Mouse (Mus musculus): ENCODE measurements around the gene a. TPM values are rescaled to one million over a fixed set of nuclear protein-coding genes. Genes with fewer than 3 reads are reported as not detected.
"Not testable (repeated sequence)": the region's sequence is repeated elsewhere in the genome, so short reads cannot be mapped to it uniquely, and the experiment has no call there.

The a gene
- polyA plus RNA-seq, 1 experiment from 2014 or later: 0.36 TPM

GRCm38 (mm10) chr2:155051622-155052351 is 260.6 kb downstream of the a start:
- Histone ChIP-seq H3K27me3 (replicated peaks) (no peaks in the 10 kb centered on the region), H3K36me3 (no peaks in the 10 kb centered on the region), H3K9me3 (replicated peaks) (no peaks in the 10 kb centered on the region), H3K27ac (peak overlapping the region; percentile 66), H3K9ac (peak overlapping the region; percentile 78), H3K4me1 (peaks cover 27% of the 10 kb centered on the region), H3K4me2 (peak overlapping the region; percentile 90), H3K4me3 (peak overlapping the region; percentile 63)
- WGBS (ENCODE audit: insufficient replicate concordance): 28% methylated on average over 9 of the region's 9 CpGs
- no peak for ATAC-seq

DNA sequence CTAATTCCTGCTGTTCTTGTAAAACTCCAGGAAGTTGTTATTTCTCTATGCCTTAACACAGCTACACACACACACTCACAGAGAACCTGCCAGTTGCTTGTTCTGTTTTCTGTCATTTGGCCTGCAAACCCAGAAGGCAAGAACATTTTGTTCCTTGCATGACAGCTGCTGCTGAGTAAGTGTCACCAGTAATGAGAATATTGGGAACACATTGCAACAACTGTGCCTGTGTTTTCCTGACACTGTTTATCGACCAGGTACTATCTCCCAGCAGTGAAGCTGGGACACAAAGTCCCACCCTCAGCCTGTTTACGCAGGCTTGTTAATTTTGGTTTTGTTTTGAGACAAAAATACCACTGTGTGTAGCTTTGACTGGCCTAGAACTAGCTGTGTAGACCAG is 261.5 kb downstream of the a start:
- H3K4me2 ChIP-seq: no peak overlapping the region
- H3K4me1 ChIP-seq: peaks cover 27% of the 10 kb centered on the region
- H3K27me3 ChIP-seq (replicated peaks): no peaks in the 10 kb centered on the region
- no peaks in the 10 kb centered on the region for H3K36me3 ChIP-seq
- no peak overlapping the region for H3K4me3 ChIP-seq
- H3K9me3 ChIP-seq (replicated peaks): no peaks in the 10 kb centered on the region
- H3K9ac ChIP-seq: no peak overlapping the region
- 72% methylated on average over 2 of the region's 2 CpGs for WGBS (ENCODE audit: insufficient replicate concordance)
- no peak for ATAC-seq
- 0 out of 2 replicates have a peak overlapping the region, but pooled peaks have one; percentile 43 for H3K27ac ChIP-seq

- peaks cover 27% of the 10 kb centered on the region for H3K4me1 ChIP-seq
- not testable (repeated sequence) for ATAC-seq; H3K27ac ChIP-seq; H3K9me3 ChIP-seq (replicated peaks); H3K4me3 ChIP-seq; H3K4me2 ChIP-seq; H3K36me3 ChIP-seq; H3K9ac ChIP-seq; H3K27me3 ChIP-seq (replicated peaks)
- WGBS (ENCODE audit: insufficient replicate concordance): 78% methylated on average over 8 of the region's 8 CpGs
Measured at GRCm38 (mm10) chr2:155053512-155053911, 262.3 kb downstream of the a start.

DNA sequence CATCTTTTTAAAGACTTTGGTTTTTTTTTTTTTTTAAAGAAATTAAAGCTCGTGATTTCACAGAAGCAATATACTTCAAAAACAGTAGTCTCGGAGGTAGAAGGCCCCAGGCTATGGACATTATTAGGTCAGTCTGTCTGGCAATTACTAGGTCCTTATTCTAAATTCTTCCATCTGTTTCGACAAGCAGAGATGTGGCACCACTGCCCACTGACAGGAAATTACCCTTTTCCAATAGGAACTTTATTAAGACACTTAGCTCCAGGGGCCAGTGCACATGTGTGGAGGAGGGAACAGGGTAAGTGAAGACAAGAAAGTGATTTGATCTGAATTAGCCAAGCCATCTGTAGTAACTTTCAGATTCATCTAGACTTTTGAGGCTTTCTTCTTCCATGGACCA is 263.5 kb downstream of the a start:
- Histone ChIP-seq H3K27me3 (replicated peaks) (no peaks in the 10 kb centered on the region), H3K4me3 (no peak overlapping the region), H3K4me1 (peaks cover 27% of the 10 kb centered on the region), H3K9ac (no peak overlapping the region), H3K36me3 (peaks cover 9% of the 10 kb centered on the region), H3K27ac (no peak overlapping the region), H3K9me3 (replicated peaks) (no peaks in the 10 kb centered on the region), H3K4me2 (no peak overlapping the region)
- no peak for ATAC-seq
- WGBS (ENCODE audit: insufficient replicate concordance): 77% methylated on average over 3 of the region's 3 CpGs

GRCm38 (mm10) chr2:155056076-155056578 is 264.9 kb downstream of the a start:
- Histone ChIP-seq H3K27me3 (replicated peaks) (no peaks in the 10 kb centered on the region), H3K4me3 (no peak overlapping the region), H3K9me3 (replicated peaks) (no peaks in the 10 kb centered on the region), H3K36me3 (peaks cover 18% of the 10 kb centered on the region), H3K4me2 (no peak overlapping the region), H3K27ac (no peak overlapping the region), H3K4me1 (peaks cover 20% of the 10 kb centered on the region), H3K9ac (no peak overlapping the region)
- WGBS (ENCODE audit: insufficient replicate concordance): 57% methylated on average over 5 of the region's 5 CpGs
- ATAC-seq: no peak

DNA sequence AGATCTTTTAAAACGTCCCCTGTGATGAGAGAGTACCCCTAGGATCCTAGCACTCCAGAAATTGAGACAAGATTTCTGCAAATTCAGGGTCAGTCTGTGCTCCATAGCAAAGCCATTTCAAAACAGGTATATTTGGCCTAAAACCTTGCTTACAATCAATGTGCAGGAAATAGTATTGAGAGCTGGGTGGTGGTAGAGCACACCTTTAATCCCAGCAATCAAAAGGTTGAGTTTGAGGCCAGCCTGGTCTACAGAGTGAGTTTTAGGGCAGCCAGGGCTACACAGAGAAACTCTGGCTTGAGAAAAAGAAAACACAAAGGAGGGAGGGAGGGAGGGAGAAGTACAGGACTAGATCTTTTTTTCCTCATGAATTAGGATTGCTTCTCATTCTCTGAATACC is 266.2 kb downstream of the a start:
- no peak overlapping the region for H3K27ac ChIP-seq
- no peaks in the 10 kb centered on the region for H3K27me3 ChIP-seq (replicated peaks)
- H3K9ac ChIP-seq: no peak overlapping the region
- 50% methylated on average over 1 of the region's 1 CpGs for WGBS (ENCODE audit: insufficient replicate concordance)
- H3K4me3 ChIP-seq: no peak overlapping the region
- peaks cover 7% of the 10 kb centered on the region for H3K4me1 ChIP-seq
- H3K9me3 ChIP-seq (replicated peaks): no peaks in the 10 kb centered on the region
- no peak overlapping the region for H3K4me2 ChIP-seq
- peaks cover 30% of the 10 kb centered on the region for H3K36me3 ChIP-seq
- ATAC-seq: no peak

DNA sequence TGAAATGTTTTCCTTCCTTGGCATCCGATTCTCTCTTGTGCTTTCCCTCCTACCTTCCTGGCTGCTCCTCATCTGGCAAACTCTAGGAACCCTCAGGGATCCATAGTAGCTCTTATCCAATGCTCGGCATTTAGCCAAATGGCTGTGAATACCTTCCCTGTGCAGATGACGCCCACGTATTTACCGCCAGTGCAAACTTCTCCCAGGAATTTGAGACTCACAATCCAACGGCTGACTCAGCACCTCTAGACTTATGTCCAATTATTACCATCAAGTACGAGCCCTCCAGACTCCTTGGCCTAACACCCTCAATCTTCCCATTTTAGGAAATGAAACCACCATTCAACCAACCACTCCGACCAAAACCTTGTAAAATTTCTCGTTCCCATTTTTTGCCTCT is 279.8 kb downstream of the a start:
- Histone ChIP-seq H3K27me3 (replicated peaks) (no peaks in the 10 kb centered on the region), H3K9me3 (replicated peaks) (no peaks in the 10 kb centered on the region), H3K4me2 (no peak overlapping the region), H3K4me1 (peaks cover 54% of the 10 kb centered on the region), H3K4me3 (no peak overlapping the region), H3K36me3 (peaks cover 33% of the 10 kb centered on the region), H3K9ac (no peak overlapping the region), H3K27ac (no peak overlapping the region)
- no peak for ATAC-seq
- WGBS (ENCODE audit: insufficient replicate concordance): 85% methylated on average over 9 of the region's 9 CpGs

DNA sequence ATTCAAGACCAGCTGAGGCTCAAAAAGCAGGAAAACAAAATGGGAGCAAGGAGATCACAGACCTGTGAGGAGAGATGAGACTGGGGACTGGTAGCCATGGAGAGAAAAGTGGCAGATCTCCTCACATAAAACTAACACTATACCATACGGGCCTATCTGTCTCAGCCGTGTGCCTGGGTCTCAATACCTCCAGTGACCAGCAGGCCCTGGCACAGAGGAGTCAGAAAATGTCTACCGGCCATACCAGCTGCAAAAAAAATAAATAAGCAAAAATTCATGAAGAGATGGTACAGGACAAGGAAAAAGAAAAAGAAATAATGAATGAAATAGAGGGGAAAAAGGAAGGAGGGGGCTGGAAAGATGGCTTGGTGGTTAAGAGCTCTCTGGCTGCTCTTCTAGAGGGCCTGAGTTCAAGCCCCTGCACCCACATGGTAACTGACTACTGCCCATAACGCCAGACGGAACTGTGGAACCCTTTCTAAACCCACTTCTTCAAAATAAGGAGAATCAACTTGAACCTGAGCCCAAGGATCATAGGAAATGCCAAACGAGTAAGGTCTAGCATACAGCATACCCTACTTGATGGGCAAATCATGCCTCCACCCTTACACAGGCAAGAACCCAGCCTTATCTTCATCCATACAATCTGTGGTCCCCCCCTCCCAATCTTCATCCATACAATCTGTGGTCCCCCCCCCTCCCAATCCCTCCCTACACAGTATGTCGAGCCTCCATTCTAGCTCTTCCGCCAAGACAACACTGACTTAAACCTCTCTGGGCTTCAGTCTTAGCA is 281.3 kb downstream of the a start:
- H3K4me2 ChIP-seq: peak overlapping the region; percentile 94
- peaks cover 18% of the 10 kb centered on the region for H3K36me3 ChIP-seq
- H3K27ac ChIP-seq: no peak overlapping the region
- no peak for ATAC-seq
- H3K4me1 ChIP-seq: peaks cover 54% of the 10 kb centered on the region
- WGBS (ENCODE audit: insufficient replicate concordance): 67% methylated on average over 8 of the region's 8 CpGs
- H3K9me3 ChIP-seq (replicated peaks): no peaks in the 10 kb centered on the region
- H3K4me3 ChIP-seq: peak overlapping the region; percentile 82
- peak overlapping the region; percentile 91; the same call in 1 of the 2 replicates for H3K9ac ChIP-seq
- H3K27me3 ChIP-seq (replicated peaks): no peaks in the 10 kb centered on the region

DNA sequence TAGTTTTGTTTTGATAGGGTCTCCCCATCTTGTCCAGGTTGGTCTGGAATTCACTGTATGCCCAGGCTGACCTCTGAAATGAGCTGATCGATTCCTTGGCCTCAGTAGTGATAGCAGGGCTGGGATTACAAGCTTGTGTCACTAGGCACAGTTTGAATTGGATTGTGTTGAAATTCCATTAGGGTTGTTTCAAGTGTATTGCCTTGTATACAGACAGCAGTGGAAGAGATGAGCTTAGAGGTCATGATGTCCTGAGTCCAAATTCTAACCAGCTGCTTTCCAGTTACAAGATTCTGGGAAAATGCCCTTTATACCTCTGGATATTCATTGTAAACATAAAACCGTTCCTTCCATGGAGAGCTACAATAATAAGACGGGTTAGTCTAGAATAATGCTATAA is 282.1 kb downstream of the a start:
- H3K36me3 ChIP-seq: peaks cover 10% of the 10 kb centered on the region
- WGBS (ENCODE audit: insufficient replicate concordance): 13% methylated on average over 3 of the region's 3 CpGs
- peaks cover 54% of the 10 kb centered on the region for H3K4me1 ChIP-seq
- no peaks in the 10 kb centered on the region for H3K9me3 ChIP-seq (replicated peaks)
- H3K27ac ChIP-seq: peak overlapping the region; percentile 88
- ATAC-seq: no peak
- peak overlapping the region; percentile 94 for H3K4me2 ChIP-seq
- no peaks in the 10 kb centered on the region for H3K27me3 ChIP-seq (replicated peaks)
- H3K4me3 ChIP-seq: peak overlapping the region; percentile 82
- H3K9ac ChIP-seq: peak overlapping the region; percentile 91

DNA sequence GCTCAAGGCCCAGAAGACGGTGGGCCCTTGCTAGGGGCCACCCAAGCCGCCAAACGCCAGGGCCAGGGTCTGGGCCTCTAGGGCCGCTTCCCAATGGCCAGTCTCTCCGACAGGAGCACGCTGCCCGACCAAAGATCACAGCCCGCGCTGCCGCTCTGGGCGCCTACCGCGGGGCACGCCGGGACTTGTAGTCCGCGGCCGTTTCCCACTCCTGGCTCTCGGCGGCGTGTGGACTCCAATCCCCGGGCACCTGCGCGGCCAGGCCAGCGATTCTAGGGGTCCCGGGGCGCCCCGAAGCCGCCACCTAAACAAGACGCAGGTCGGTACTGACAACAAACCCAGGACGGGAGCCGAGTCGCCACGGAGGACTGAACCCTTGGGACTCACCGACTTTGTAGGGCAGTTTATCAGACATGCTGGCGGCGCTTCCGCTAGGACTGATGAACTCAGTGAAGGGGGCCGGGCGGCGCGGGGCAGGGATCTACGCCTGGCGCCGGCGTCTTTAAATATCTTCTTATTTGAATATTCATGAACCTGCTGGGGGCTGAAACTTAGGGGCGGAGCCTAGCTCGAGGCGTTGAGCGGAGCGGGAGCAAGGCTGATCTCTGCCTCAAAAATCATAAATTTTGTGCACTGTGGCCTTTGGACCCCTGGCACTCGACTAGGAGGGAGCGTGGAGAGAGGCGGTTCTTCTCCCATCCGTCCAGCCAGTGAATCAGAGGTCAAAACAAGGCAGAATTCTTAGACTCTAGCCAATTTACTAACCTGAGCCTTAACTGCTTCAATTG is 283.0 kb downstream of the a start, which contains the start of gene Ahcy:
Gene Ahcy, minus strand, starts transcription at position 520 of the 788 bp plus-strand sequence.
- peak; percentile 93 for ATAC-seq
- under 1% methylated on average over 56 of the region's 56 CpGs for WGBS (ENCODE audit: insufficient replicate concordance)
- peak within 1 kb of the TSS; percentile 94 for H3K4me2 ChIP-seq

GRCm38 (mm10) chr2:155074766-155075330 is 283.6 kb downstream of the a start:
- WGBS (ENCODE audit: insufficient replicate concordance): 15% methylated on average over 12 of the region's 12 CpGs
- ATAC-seq: peak; percentile 6

More for the DNA sequence above, 283.0 kb downstream of the a start, which contains the start of gene Ahcy:
- H3K9me3 ChIP-seq (replicated peaks): no peaks in the 10 kb centered on the region
- peaks cover 2% of the 10 kb centered on the region; the same call in 1 of the 2 replicates for H3K36me3 ChIP-seq
- H3K27me3 ChIP-seq (replicated peaks): no peaks in the 10 kb centered on the region
- peaks cover 54% of the 10 kb centered on the region for H3K4me1 ChIP-seq
- H3K4me3 ChIP-seq: peak within 1 kb of the TSS; percentile 82
- H3K27ac ChIP-seq: peak within 1 kb of the TSS; percentile 88
- peak within 1 kb of the TSS; percentile 91 for H3K9ac ChIP-seq

More at GRCm38 (mm10) chr2:155074766-155075330, 283.6 kb downstream of the a start:
- H3K4me2 ChIP-seq: peak overlapping the region; percentile 94
- H3K27ac ChIP-seq: peak overlapping the region; percentile 88
- peak overlapping the region; percentile 91 for H3K9ac ChIP-seq
- peak overlapping the region; percentile 82 for H3K4me3 ChIP-seq
- H3K27me3 ChIP-seq (replicated peaks): no peaks in the 10 kb centered on the region
- H3K9me3 ChIP-seq (replicated peaks): no peaks in the 10 kb centered on the region
- H3K4me1 ChIP-seq: peaks cover 52% of the 10 kb centered on the region
- H3K36me3 ChIP-seq: no peaks in the 10 kb centered on the region

Data from liver, embryonic 12.5 days (tissue).